Mouse (Mus musculus): ENCODE data around the gene Ncor1.
A peak's percentile ranks its signal among the peaks of the same experiment; 100 is the strongest.
"Not testable (repeated sequence)": the region's sequence is repeated elsewhere in the genome, so short reads cannot be mapped to it uniquely, and the experiment has no call there.

Ncor1 gene

GRCm38 (mm10) chr11:62458276-62458724, at the start of gene Ncor1, which contains the start of gene Pigl:
Gene Ncor1 (minus strand): TSS chr11:62458541.
Gene Pigl (plus strand): TSS chr11:62458460.
- DNase-seq = peak; percentile 82

GRCm38 (mm10) chr11:62507683-62508082, 49.3 kb upstream of the Ncor1 start:
- DNase-seq = peak; percentile 10

- no peak for DNase-seq
These were observed 42.2 kb upstream of the Ncor1 start for GRCm38 (mm10) chr11:62500529-62500928.

GRCm38 (mm10) chr11:62498802-62499201, 40.5 kb upstream of the Ncor1 start:
- no peak for DNase-seq

- no peak for DNase-seq
These were observed 38.8 kb upstream of the Ncor1 start for GRCm38 (mm10) chr11:62497181-62497580.

GRCm38 (mm10) chr11:62496151-62496715, 37.9 kb upstream of the Ncor1 start:
- peak; percentile 58 for DNase-seq

GRCm38 (mm10) chr11:62495276-62495801, 37.0 kb upstream of the Ncor1 start:
- DNase-seq = peak; percentile 34

- peak; percentile 75 for DNase-seq
These were observed 36.5 kb upstream of the Ncor1 start for GRCm38 (mm10) chr11:62494754-62495275.

GRCm38 (mm10) chr11:62493701-62494100, 35.4 kb upstream of the Ncor1 start:
- no peak for DNase-seq

GRCm38 (mm10) chr11:62487540-62488350, 29.4 kb upstream of the Ncor1 start:
- DNase-seq = no peak

- DNase-seq = no peak
These were observed 28.6 kb upstream of the Ncor1 start for GRCm38 (mm10) chr11:62486949-62487348.

GRCm38 (mm10) chr11:62479581-62479980, 21.2 kb upstream of the Ncor1 start:
- no peak for DNase-seq

GRCm38 (mm10) chr11:62478931-62479330, 20.6 kb upstream of the Ncor1 start:
- no peak for DNase-seq

GRCm38 (mm10) chr11:62476156-62476555, 17.8 kb upstream of the Ncor1 start:
- no peak for DNase-seq

- no peak for DNase-seq
These were observed 15.2 kb upstream of the Ncor1 start for GRCm38 (mm10) chr11:62473516-62473915.

- no peak for DNase-seq
These were observed 12.1 kb upstream of the Ncor1 start for GRCm38 (mm10) chr11:62470451-62470850.

- not testable (repeated sequence) for DNase-seq
These were observed 8.9 kb upstream of the Ncor1 start for GRCm38 (mm10) chr11:62467289-62467688.

GRCm38 (mm10) chr11:62466546-62466945, 8.2 kb upstream of the Ncor1 start:
- peak; percentile 15 for DNase-seq

GRCm38 (mm10) chr11:62465849-62466248, 7.5 kb upstream of the Ncor1 start:
- DNase-seq = no peak

GRCm38 (mm10) chr11:62464696-62465095, 6.4 kb upstream of the Ncor1 start:
- DNase-seq = no peak

- no peak for DNase-seq
These were observed 5.0 kb upstream of the Ncor1 start for GRCm38 (mm10) chr11:62463225-62463915.

GRCm38 (mm10) chr11:62462529-62462928, 4.2 kb upstream of the Ncor1 start:
- DNase-seq = not testable (repeated sequence)

- no peak for DNase-seq
These were observed 439 bp upstream of the Ncor1 start for GRCm38 (mm10) chr11:62458780-62459179.
